Mouse (Mus musculus): Measurements from ENCODE around the gene Tasp1. TPM values are rescaled to one million over a fixed set of nuclear protein-coding genes. Genes with fewer than 3 reads are reported as not detected.

Gene Tasp1
- total RNA-seq, 2 experiments from 2014 or later, result 32.2 to 41.3 TPM

GRCm38 (mm10) chr2:139807887-139808286 is 258.7 kb downstream of the Tasp1 start:
- no peak for DNase-seq (ENCODE audit: low spot score in 2 of 2)
- intact Hi-C loops (cut with DNase I), result no loop called here

GRCm38 (mm10) chr2:139804041-139804440 is 262.6 kb downstream of the Tasp1 start:
- intact Hi-C loops (cut with DNase I), result no loop called here
- no peak for DNase-seq (ENCODE audit: low spot score in 2 of 2)

GRCm38 (mm10) chr2:139792345-139793120 is 274.1 kb downstream of the Tasp1 start:
- intact Hi-C loops (cut with DNase I), result no loop called here
- no peak for DNase-seq (ENCODE audit: low spot score in 2 of 2)

GRCm38 (mm10) chr2:139788658-139789057 is 277.9 kb downstream of the Tasp1 start:
- intact Hi-C loops (cut with DNase I), result loop anchor here (10.0 kb wide), 1 partner anchor 176 kb away; no protein-coding TSS in a partner anchor
- no peak for DNase-seq (ENCODE audit: low spot score in 2 of 2)

GRCm38 (mm10) chr2:139784946-139785345 is 281.7 kb downstream of the Tasp1 start:
- peak in 1 of 2 experiments; percentile 62 for DNase-seq (ENCODE audit: low spot score in 2 of 2)
- intact Hi-C loops (cut with DNase I), result loop anchor here (10.0 kb wide), 1 partner anchor 180 kb away; no protein-coding TSS in a partner anchor

- peak in 1 of 2 experiments; percentile 17 for DNase-seq (ENCODE audit: low spot score in 2 of 2)
These were observed 282.1 kb downstream of the Tasp1 start for GRCm38 (mm10) chr2:139784465-139784864.

More at GRCm38 (mm10) chr2:139784465-139784864, 282.1 kb downstream of the Tasp1 start:
- intact Hi-C loops (cut with DNase I), result loop anchor here (10.0 kb wide), 1 partner anchor 180 kb away; no protein-coding TSS in a partner anchor

Other genes starting within 250 kb of the Tasp1 start
- not detected for gene Gm17374, start 85.2 kb upstream of the Tasp1 start, total RNA-seq (2021)
- 10 to 100 TPM; 18.1 to 18.7 TPM for gene Esf1, start 103.8 kb upstream of the Tasp1 start, total RNA-seq (2021)
- 10 to 100 TPM; 49.5 to 49.7 TPM for gene Ndufaf5, start 103.8 kb upstream of the Tasp1 start, total RNA-seq (2021)